Mouse (Mus musculus): Measurements from ENCODE around the gene Gckr. TPM values are rescaled to one million over a fixed set of nuclear protein-coding genes. Genes with fewer than 3 reads are reported as not detected.

The Gckr gene
- total and polyA plus RNA-seq, 2 experiments from 2014 or later, result 1.0 to 1.2 TPM

- H3K9me3 ChIP-seq (ENCODE audit: low read length), result no peaks in the 10 kb centered on the region
- H3K27ac ChIP-seq (ENCODE audit: low read depth, low read length), result no peak overlapping the region
- WGBS, result 76% methylated on average over 3 of the region's 3 CpGs
Observed at GRCm38 (mm10) chr5:31297981-31298380, 738 bp downstream of the Gckr start.

GRCm38 (mm10) chr5:31298486-31298885 lies 1.2 kb downstream of the Gckr start:
- Histone ChIP-seq H3K4me3 (ENCODE audit: low read depth, low read length) (no peak overlapping the region), H3K27me3 (ENCODE audit: insufficient read depth, low read length) (no peaks in the 10 kb centered on the region), H3K36me3 (ENCODE audit: insufficient read depth, low read length) (no peaks in the 10 kb centered on the region), H3K9me3 (ENCODE audit: low read length) (no peaks in the 10 kb centered on the region), H3K27ac (ENCODE audit: low read depth, low read length) (no peak overlapping the region), H3K4me1 (ENCODE audit: insufficient read depth, low read length) (peaks cover 7% of the 10 kb centered on the region; the same call in 1 of the 2 replicates), H3K9ac (replicated peaks; ENCODE audit: low read length, poor library complexity, severe bottlenecking) (no peak overlapping the region), H3K4me2 (ENCODE audit: low read depth, low read length, poor library complexity, severe bottlenecking) (no peak overlapping the region)
- DNase-seq (ENCODE audit: low spot score), result no peak
- TF ChIP-seq CTCF (IDR thresholded peaks at IDR 0.05), result no peak
- WGBS, result 64% methylated on average over 2 of the region's 2 CpGs
- ATAC-seq (ENCODE audit: low FRiP score), result no peak

More at GRCm38 (mm10) chr5:31297981-31298380, 738 bp downstream of the Gckr start:
- no peak overlapping the region for H3K4me3 ChIP-seq (ENCODE audit: low read depth, low read length)
- no peaks in the 10 kb centered on the region for H3K27me3 ChIP-seq (ENCODE audit: insufficient read depth, low read length)
- peaks cover 7% of the 10 kb centered on the region; the same call in 1 of the 2 replicates for H3K4me1 ChIP-seq (ENCODE audit: insufficient read depth, low read length)
- ATAC-seq (ENCODE audit: low FRiP score), result no peak
- no peak overlapping the region for H3K9ac ChIP-seq (replicated peaks; ENCODE audit: low read length, poor library complexity, severe bottlenecking)
- H3K36me3 ChIP-seq (ENCODE audit: insufficient read depth, low read length), result peaks cover 2% of the 10 kb centered on the region; the same call in 1 of the 2 replicates
- no peak overlapping the region for H3K4me2 ChIP-seq (ENCODE audit: low read depth, low read length, poor library complexity, severe bottlenecking)
- no peak for TF ChIP-seq CTCF (IDR thresholded peaks at IDR 0.05)
- no peak for DNase-seq (ENCODE audit: low spot score)

GRCm38 (mm10) chr5:31301866-31302265 lies 4.6 kb downstream of the Gckr start:
- DNase-seq (ENCODE audit: low spot score) (no peak), ATAC-seq (ENCODE audit: low FRiP score) (no peak)
- H3K9ac ChIP-seq (replicated peaks; ENCODE audit: low read length, poor library complexity, severe bottlenecking), result no peak overlapping the region
- no peaks in the 10 kb centered on the region for H3K36me3 ChIP-seq (ENCODE audit: insufficient read depth, low read length)
- 74% methylated on average over 7 of the region's 8 CpGs for WGBS
- no peak overlapping the region for H3K4me2 ChIP-seq (ENCODE audit: low read depth, low read length, poor library complexity, severe bottlenecking)
- H3K27me3 ChIP-seq (ENCODE audit: insufficient read depth, low read length), result no peaks in the 10 kb centered on the region
- H3K4me3 ChIP-seq (ENCODE audit: low read depth, low read length), result no peak overlapping the region
- no peak overlapping the region for H3K27ac ChIP-seq (ENCODE audit: low read depth, low read length)
- TF ChIP-seq CTCF (IDR thresholded peaks at IDR 0.05), result no peak
- no peaks in the 10 kb centered on the region for H3K9me3 ChIP-seq (ENCODE audit: low read length)
- H3K4me1 ChIP-seq (ENCODE audit: insufficient read depth, low read length), result no peaks in the 10 kb centered on the region

GRCm38 (mm10) chr5:31303093-31303492 lies 5.8 kb downstream of the Gckr start:
- no peaks in the 10 kb centered on the region for H3K27me3 ChIP-seq (ENCODE audit: insufficient read depth, low read length)
- ATAC-seq (ENCODE audit: low FRiP score) (no peak), DNase-seq (ENCODE audit: low spot score) (no peak)
- no peaks in the 10 kb centered on the region for H3K9me3 ChIP-seq (ENCODE audit: low read length)
- no peaks in the 10 kb centered on the region for H3K36me3 ChIP-seq (ENCODE audit: insufficient read depth, low read length)
- no peak overlapping the region for H3K9ac ChIP-seq (replicated peaks; ENCODE audit: low read length, poor library complexity, severe bottlenecking)
- 90% methylated on average over 6 of the region's 6 CpGs for WGBS
- no peak overlapping the region for H3K27ac ChIP-seq (ENCODE audit: low read depth, low read length)
- H3K4me3 ChIP-seq (ENCODE audit: low read depth, low read length), result no peak overlapping the region
- no peak overlapping the region for H3K4me2 ChIP-seq (ENCODE audit: low read depth, low read length, poor library complexity, severe bottlenecking)
- no peaks in the 10 kb centered on the region for H3K4me1 ChIP-seq (ENCODE audit: insufficient read depth, low read length)
- no peak for TF ChIP-seq CTCF (IDR thresholded peaks at IDR 0.05)

- Histone ChIP-seq H3K4me3 (ENCODE audit: low read depth, low read length) (no peak overlapping the region), H3K36me3 (ENCODE audit: insufficient read depth, low read length) (no peaks in the 10 kb centered on the region), H3K9me3 (ENCODE audit: low read length) (no peaks in the 10 kb centered on the region), H3K27me3 (ENCODE audit: insufficient read depth, low read length) (no peaks in the 10 kb centered on the region), H3K9ac (replicated peaks; ENCODE audit: low read length, poor library complexity, severe bottlenecking) (no peak overlapping the region), H3K4me2 (ENCODE audit: low read depth, low read length, poor library complexity, severe bottlenecking) (no peak overlapping the region), H3K4me1 (ENCODE audit: insufficient read depth, low read length) (no peaks in the 10 kb centered on the region), H3K27ac (ENCODE audit: low read depth, low read length) (no peak overlapping the region)
- 89% methylated on average over 8 of the region's 8 CpGs for WGBS
- DNase-seq (ENCODE audit: low spot score) (no peak), ATAC-seq (ENCODE audit: low FRiP score) (no peak)
- no peak for TF ChIP-seq CTCF (IDR thresholded peaks at IDR 0.05)
Observed at GRCm38 (mm10) chr5:31312806-31313205, 15.6 kb downstream of the Gckr start.

- Histone ChIP-seq H3K9me3 (ENCODE audit: low read length) (no peaks in the 10 kb centered on the region), H3K27ac (ENCODE audit: low read depth, low read length) (no peak overlapping the region), H3K36me3 (ENCODE audit: insufficient read depth, low read length) (no peaks in the 10 kb centered on the region), H3K4me2 (ENCODE audit: low read depth, low read length, poor library complexity, severe bottlenecking) (no peak overlapping the region), H3K9ac (replicated peaks; ENCODE audit: low read length, poor library complexity, severe bottlenecking) (no peak overlapping the region), H3K4me3 (ENCODE audit: low read depth, low read length) (no peak overlapping the region), H3K4me1 (ENCODE audit: insufficient read depth, low read length) (no peaks in the 10 kb centered on the region), H3K27me3 (ENCODE audit: insufficient read depth, low read length) (no peaks in the 10 kb centered on the region)
- 90% methylated on average over 3 of the region's 3 CpGs for WGBS
- DNase-seq (ENCODE audit: low spot score) (no peak), ATAC-seq (ENCODE audit: low FRiP score) (no peak)
- TF ChIP-seq CTCF (IDR thresholded peaks at IDR 0.05), result no peak
Observed at GRCm38 (mm10) chr5:31322776-31323175, 25.5 kb downstream of the Gckr start.
